Mouse (Mus musculus) neural tube, embryonic 11.5 days (tissue): Measurements from ENCODE around the gene Hoxa13. TPM values are rescaled to one million over a fixed set of nuclear protein-coding genes. Genes with fewer than 3 reads are reported as not detected.

Experiments used
- ATAC-seq: fragments of 200-750 bp; cut with Nextera tagmentation; 2 replicates; pipeline ENCODE4 v1.8.0; 2017; ENCODE audit warnings: moderate number of reproducible peaks, mild to moderate bottlenecking, moderate TSS enrichment, moderate library complexity; ENCODE audit not compliant: insufficient read depth, low FRiP score, low TSS enrichment
- DNase-seq: peaks from one replicate; pipeline ENCODE4 v3.0.0-alpha.2; 2015; ENCODE audit warnings: low spot score
- H3K27ac ChIP-seq: fragments of 300-500 bp; sonication (generic); 2 replicates; pipeline ENCODE4 v1.5.1; 2014; ENCODE audit warnings: low read depth, mild to moderate bottlenecking, low read length
- H3K27me3 ChIP-seq: fragments of 300-500 bp; sonication (generic); 2 replicates; pipeline ENCODE4 v1.6.1; 2014; ENCODE audit warnings: mild to moderate bottlenecking, low read length, mixed read lengths; ENCODE audit not compliant: control insufficient read depth, insufficient read depth
- H3K36me3 ChIP-seq: fragments of 300-500 bp; sonication (generic); 2 replicates; pipeline ENCODE4 v1.6.1; 2014; ENCODE audit warnings: mild to moderate bottlenecking, low read length, moderate library complexity, mixed read lengths; ENCODE audit not compliant: control insufficient read depth, insufficient read depth
- H3K4me1 ChIP-seq: fragments of 300-500 bp; sonication (generic); 2 replicates; pipeline ENCODE4 v1.6.1; 2014; ENCODE audit warnings: low read length, mixed read lengths; ENCODE audit not compliant: control insufficient read depth, insufficient read depth
- H3K4me2 ChIP-seq: fragments of 300-500 bp; sonication (generic); 2 replicates; pipeline ENCODE4 v1.6.1; 2014; ENCODE audit warnings: low read depth, mild to moderate bottlenecking, moderate library complexity
- H3K4me3 ChIP-seq: fragments of 300-500 bp; sonication (generic); 2 replicates; pipeline ENCODE4 v1.5.1; 2014; ENCODE audit warnings: low read depth, low read length
- H3K9ac ChIP-seq: fragments of 300-500 bp; sonication (generic); 2 replicates; pipeline ENCODE4 v1.6.1; 2014; ENCODE audit warnings: mild to moderate bottlenecking, low read length
- H3K9me3 ChIP-seq: fragments of 300-500 bp; sonication (generic); 2 replicates; pipeline ENCODE4 v1.6.1; 2016; ENCODE audit warnings: low read length; ENCODE audit not compliant: control insufficient read depth
- WGBS: fragments of 180-500 bp; shearing (Covaris S2); extraction: QIAGEN DNeasy Blood & Tissue Kit; methylation state at CpG from one replicate; pipeline ENCODE4 v1.1.7; 2014; 5-methylcytosine and 5-hydroxymethylcytosine counted together
- polyA plus RNA-seq: library from polyadenylated mRNA; unstranded; fragments of >200 nt; fragmentation: Nextera tagmentation; extraction: Ambion mirVana; gene quantifications from 2 replicates; pipeline ENCODE4 v1.2.1, GENCODE M21; 2014

The Hoxa13 gene
- polyA plus RNA-seq, 1 experiment from 2014 or later, result 0.11 TPM

DNA sequence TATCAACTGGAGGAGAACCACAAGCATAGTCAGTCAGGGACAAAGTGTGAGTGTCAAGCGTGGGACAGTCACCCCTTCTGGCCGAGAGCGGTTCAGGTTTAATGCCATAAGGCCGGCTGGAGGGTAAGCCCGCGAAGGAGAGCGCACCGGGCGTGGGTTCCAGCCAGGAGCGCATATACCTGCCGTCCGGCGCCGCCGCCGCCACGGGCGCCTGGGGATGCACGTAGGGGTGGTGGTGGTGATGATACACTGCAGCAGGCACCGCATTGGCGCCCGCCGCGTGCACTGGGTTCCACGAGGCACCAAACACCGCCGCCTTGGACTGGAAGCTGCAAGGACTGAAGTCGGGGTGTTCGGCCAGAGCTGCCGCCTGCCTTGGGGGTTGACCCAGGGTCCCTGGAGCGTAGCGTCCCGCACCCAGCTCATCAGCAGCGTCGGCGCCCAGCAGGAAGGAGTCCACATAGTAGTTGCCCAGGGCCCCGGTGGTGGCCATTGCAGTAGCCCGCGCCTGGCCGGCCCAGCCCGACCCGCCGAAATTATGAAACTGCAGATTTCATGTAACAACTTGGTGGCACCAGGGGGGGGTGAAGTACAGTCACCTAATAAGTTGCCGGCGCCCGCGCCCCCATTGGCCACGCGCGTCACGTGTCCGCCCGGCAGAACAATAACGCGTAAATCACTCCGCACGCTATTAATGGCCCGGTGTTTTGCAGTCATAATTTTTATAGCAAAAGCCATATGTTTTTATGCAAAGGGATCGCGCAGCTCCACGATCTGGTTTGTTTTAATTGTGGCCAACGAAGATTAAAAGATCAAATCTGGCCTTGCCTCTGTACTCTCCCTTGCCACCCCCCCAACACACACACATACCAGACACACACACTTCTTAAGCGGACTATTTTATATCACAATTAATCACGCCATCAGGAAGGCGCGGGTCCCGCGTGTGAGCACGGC is 34.8 kb downstream of the Hoxa13 start:
- 1% methylated on average over 69 of the region's 69 CpGs for WGBS
- Histone ChIP-seq H3K4me3 (peak overlapping the region; percentile 87), H3K36me3 (no peaks in the 10 kb centered on the region), H3K27ac (peak overlapping the region; percentile 100), H3K9ac (peak overlapping the region; percentile 99), H3K4me1 (peaks cover 6% of the 10 kb centered on the region), H3K27me3 (peaks cover 21% of the 10 kb centered on the region; the same call in 1 of the 2 replicates), H3K4me2 (peak overlapping the region; percentile 99), H3K9me3 (no peaks in the 10 kb centered on the region)
- DNase-seq (peak; percentile 67), ATAC-seq (peak; percentile 29; the same call in 1 of the 2 replicates)

DNA sequence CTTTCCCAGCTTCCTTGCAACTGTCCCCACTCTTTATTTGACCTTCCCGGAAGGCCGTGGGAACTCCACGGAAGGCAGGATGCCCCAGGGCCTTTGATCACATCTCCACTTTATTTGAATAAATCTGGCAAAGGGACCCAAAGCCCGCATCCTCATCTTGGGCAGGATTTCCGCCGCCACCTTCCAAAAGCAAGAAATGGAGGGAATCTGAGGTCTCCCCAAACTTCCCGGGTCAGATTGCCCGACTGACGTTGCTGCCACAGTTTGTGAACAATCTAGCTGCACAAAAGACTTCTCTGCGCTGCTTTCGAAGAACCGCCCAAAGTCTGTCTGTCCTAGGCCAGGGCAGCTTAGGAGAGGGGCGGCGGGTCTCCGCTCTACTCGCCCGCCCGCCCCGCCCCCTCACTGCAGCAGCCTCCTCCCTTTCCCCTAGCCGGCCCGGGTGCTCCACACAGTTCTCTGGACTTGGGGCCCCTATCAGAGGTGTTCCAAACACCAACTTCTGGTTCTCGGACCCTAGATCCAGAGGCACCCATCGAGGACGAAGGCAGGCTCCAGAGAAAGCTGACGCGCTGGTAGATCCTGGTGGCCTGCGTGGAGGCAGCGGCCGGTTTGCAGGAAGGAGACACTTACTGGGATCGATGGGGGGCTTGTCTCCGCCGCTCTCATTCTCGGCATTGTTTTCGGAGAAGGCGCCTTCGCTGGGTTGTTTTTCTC is 35.6 kb downstream of the Hoxa13 start:
- Histone ChIP-seq H3K9me3 (no peaks in the 10 kb centered on the region), H3K27ac (peak overlapping the region; percentile 100)
- WGBS, result under 1% methylated on average over 36 of the region's 36 CpGs

DNA sequence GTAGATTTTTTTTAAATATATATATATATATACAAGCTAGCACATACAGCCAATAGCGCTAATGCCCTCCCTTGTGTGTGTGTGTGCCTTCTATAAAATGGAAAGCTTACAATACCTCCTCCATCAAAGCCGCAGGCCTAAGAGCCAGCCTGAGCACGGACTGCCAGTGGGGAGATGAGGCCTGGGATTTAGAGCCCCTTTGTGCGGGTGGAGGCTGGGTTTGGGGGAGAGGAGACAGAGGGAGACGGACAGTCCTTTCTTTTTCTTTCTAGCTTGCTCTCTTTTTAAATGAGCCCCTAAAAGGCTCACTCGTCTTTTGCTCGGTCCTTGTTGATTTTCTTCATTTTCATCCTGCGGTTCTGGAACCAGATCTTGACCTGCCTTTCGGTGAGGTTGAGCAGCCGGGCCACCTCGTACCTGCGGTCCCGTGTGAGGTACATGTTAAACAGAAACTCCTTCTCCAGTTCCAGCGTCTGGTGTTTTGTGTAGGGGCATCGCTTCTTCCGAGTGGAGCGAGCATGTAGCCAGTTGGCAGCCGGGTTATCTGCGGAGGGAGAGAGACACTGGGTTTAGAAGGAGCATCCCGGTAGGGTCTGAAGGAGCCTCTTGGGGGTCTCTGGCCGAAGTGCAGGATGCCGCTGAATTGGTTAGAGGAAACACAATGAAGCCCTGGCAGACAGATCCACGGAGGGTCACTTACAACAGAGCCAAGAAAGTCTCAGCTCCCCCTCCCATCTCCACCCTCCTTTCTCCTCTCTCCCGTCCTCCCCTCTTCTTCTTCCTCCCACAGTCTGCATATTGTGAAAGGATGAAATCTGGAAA is 36.5 kb downstream of the Hoxa13 start:
- H3K4me2 ChIP-seq, result peak overlapping the region; percentile 99
- no peaks in the 10 kb centered on the region for H3K36me3 ChIP-seq
- peaks cover 9% of the 10 kb centered on the region for H3K4me1 ChIP-seq
- under 1% methylated on average over 24 of the region's 24 CpGs for WGBS
- no peaks in the 10 kb centered on the region for H3K9me3 ChIP-seq
- H3K4me3 ChIP-seq, result peak overlapping the region; percentile 87
- H3K27ac ChIP-seq, result peak overlapping the region; percentile 100
- ATAC-seq, result no peak
- peaks cover 18% of the 10 kb centered on the region; the same call in 1 of the 2 replicates for H3K27me3 ChIP-seq
- DNase-seq, result peak; percentile 68
- H3K9ac ChIP-seq, result peak overlapping the region; percentile 99

More for the DNA sequence above, 35.6 kb downstream of the Hoxa13 start:
- DNase-seq (no peak), ATAC-seq (no peak)
- Histone ChIP-seq H3K4me2 (peak overlapping the region; percentile 99), H3K4me1 (peaks cover 6% of the 10 kb centered on the region), H3K27me3 (peaks cover 21% of the 10 kb centered on the region; the same call in 1 of the 2 replicates), H3K36me3 (no peaks in the 10 kb centered on the region), H3K9ac (peak overlapping the region; percentile 99), H3K4me3 (peak overlapping the region; percentile 87)

DNA sequence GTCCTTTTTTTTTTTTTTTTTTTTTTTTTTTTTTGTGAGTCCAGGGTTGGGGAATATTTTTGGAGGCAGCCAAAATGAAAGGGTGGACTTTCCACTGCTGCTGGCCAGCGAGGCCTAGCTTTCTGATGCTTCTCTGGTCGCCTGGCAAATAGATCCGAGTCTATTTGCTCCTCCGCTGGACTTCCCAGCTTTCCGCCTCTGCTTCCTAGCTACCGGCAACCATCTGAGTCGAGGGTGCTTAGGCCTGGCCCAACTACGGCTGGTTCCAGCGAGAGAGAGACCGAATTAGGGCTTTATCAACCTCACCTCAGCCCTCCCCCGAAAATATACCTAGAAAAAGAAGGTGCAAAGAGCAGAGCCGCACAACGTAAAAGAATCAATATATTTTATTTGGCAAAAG is 38.0 kb downstream of the Hoxa13 start:
- 2% methylated on average over 13 of the region's 13 CpGs for WGBS
- Histone ChIP-seq H3K9me3 (no peaks in the 10 kb centered on the region), H3K27ac (peak overlapping the region; percentile 100), H3K27me3 (peaks cover 16% of the 10 kb centered on the region; the same call in 1 of the 2 replicates), H3K4me3 (peak overlapping the region; percentile 87), H3K4me2 (peak overlapping the region; percentile 99), H3K4me1 (peaks cover 14% of the 10 kb centered on the region), H3K36me3 (no peaks in the 10 kb centered on the region), H3K9ac (peak overlapping the region; percentile 99)
- ATAC-seq (no peak), DNase-seq (no peak)

DNA sequence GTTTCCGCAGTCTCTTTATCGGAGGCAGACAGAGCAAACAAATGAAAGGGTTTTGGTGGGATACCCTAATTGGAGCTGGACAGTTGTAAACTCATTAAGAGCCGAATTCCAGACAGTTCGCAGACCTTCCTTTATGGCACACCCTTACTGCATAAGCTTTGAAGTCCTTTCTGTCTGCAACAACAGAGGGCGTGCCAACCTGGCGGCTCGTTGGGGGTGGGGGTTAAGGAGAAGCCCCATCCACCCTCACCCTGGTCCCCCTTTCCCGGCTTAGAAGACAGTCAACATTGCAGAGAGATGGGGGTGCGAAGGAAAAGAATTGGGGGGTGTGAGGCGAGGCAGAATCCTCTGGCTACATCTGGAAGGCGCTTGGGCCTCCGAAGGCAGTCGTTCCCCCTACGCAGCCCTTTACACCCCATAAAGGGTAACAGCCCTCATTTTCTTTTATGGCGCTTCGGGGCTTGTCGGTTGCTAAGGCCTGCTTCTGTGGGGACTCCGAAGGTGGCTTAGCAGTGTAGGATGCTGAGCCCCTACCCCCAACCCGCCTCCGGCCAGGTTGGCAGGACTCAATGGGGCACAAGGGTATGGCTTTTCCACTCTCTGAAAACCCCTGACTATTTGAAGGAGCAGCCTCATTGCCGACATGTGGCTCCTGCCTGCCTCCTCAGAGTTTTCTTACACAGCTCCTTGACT is 38.5 kb downstream of the Hoxa13 start:
- peak overlapping the region; percentile 99 for H3K4me2 ChIP-seq
- 0 out of 2 replicates have a peak, but pooled peaks cover 15% of the 10 kb centered on the region for H3K27me3 ChIP-seq
- ATAC-seq, result peak; percentile 29
- 2% methylated on average over 21 of the region's 21 CpGs for WGBS
- H3K4me3 ChIP-seq, result peak overlapping the region; percentile 87
- H3K27ac ChIP-seq, result peak overlapping the region; percentile 100
- H3K9me3 ChIP-seq, result no peaks in the 10 kb centered on the region
- H3K4me1 ChIP-seq, result peaks cover 15% of the 10 kb centered on the region
- no peaks in the 10 kb centered on the region for H3K36me3 ChIP-seq
- no peak for DNase-seq
- H3K9ac ChIP-seq, result peak overlapping the region; percentile 99

DNA sequence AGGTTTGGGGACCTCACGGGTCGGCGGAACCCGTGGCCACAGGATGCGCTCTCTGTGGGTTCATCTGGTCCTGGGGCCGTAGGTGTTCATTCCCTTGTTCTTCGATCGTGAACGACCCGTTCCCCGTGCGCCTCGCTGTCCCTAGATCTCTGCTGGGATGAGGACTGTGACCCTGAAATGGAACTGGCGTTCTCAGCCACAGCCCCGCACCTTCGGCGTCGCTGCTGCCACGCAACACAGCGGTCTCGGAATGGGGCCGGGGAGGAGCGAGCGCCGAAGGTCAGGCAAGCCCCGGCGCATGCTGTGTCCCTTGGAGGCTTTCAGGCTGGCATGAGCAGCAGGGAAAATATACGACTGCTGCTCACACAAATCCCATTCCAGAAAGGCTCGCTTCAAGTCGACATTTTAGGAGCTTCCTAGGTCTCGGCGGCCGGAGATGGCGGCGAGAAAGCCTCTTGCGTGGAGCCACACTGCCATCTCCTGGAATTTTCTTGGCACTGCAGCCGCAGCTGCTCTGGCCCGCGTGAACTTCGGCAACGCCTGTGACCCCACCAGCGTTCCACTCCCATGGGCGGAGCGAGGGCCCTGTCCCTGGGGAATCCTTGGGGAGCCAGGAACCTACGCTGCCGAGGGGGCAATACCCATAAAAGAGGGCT is 39.2 kb downstream of the Hoxa13 start, which contains the start of gene Hoxa7:
Gene Hoxa7, minus strand, starts transcription at position 518 of the 656 bp plus-strand sequence.
- peak; percentile 93 for DNase-seq
- H3K4me1 ChIP-seq, result peaks cover 15% of the 10 kb centered on the region
- H3K27ac ChIP-seq, result peak within 1 kb of the TSS; percentile 100
- WGBS, result under 1% methylated on average over 46 of the region's 46 CpGs
- no peaks in the 10 kb centered on the region for H3K36me3 ChIP-seq
- peak within 1 kb of the TSS; percentile 99 for H3K4me2 ChIP-seq
- H3K9me3 ChIP-seq, result no peaks in the 10 kb centered on the region
- 0 out of 2 replicates have a peak, but pooled peaks cover 12% of the 10 kb centered on the region for H3K27me3 ChIP-seq
- peak within 1 kb of the TSS; percentile 99 for H3K9ac ChIP-seq
- ATAC-seq, result peak; percentile 48
- peak within 1 kb of the TSS; percentile 87 for H3K4me3 ChIP-seq

DNA sequence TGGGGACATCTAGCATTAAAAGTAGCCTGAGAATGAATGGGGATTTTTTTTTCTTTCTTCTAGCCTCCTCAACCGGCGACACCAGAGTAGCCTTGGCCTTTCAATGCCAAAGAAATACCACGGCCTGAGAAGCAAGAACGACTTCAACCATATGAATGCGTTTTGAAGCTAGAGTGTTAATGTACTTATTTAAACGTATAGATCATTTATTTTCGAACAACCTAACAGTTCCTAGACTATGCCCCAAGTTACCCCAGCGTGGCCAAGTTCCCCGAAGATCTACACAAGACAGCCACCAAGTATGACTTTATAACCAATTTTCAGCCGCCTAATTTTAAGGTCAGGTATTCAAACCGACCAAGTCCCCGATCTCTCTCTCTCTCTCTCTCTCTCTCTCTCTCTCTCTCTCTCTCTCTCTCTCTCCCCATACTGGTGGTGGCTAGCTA is 39.8 kb downstream of the Hoxa13 start:
- Histone ChIP-seq H3K9me3 (no peaks in the 10 kb centered on the region), H3K27me3 (peaks cover 17% of the 10 kb centered on the region; the same call in 1 of the 2 replicates), H3K27ac (peak overlapping the region; percentile 100), H3K9ac (peak overlapping the region; percentile 99), H3K36me3 (no peaks in the 10 kb centered on the region), H3K4me1 (peaks cover 15% of the 10 kb centered on the region), H3K4me3 (peak overlapping the region; percentile 87), H3K4me2 (peak overlapping the region; percentile 99)
- 3% methylated on average over 12 of the region's 12 CpGs for WGBS
- DNase-seq, result no peak
- no peak for ATAC-seq
